Mouse (Mus musculus) forebrain, embryonic 11.5 days (tissue): ENCODE data around the gene Rbm15. TPM values are rescaled to one million over a fixed set of nuclear protein-coding genes. Genes with fewer than 3 reads are reported as not detected.
"Not testable (repeated sequence)": the region's sequence is repeated elsewhere in the genome, so short reads cannot be mapped to it uniquely, and the experiment has no call there.

Source experiments
- ATAC-seq: fragments of 200-750 bp; cut with Nextera tagmentation; replicated peaks from 2 replicates; pipeline ENCODE4 v1.8.0; 2017; ENCODE audit warnings: moderate TSS enrichment; ENCODE audit not compliant: low FRiP score
- DNase-seq: peaks from one replicate; pipeline ENCODE4 v3.0.0-alpha.2; 2017; ENCODE audit warnings: low spot score
- H3K27ac ChIP-seq: fragments of 300-500 bp; sonication (generic); 2 replicates; pipeline ENCODE4 v1.5.1; 2014; ENCODE audit warnings: low read depth, low read length
- H3K27me3 ChIP-seq: fragments of 300-500 bp; sonication (generic); 2 replicates; pipeline ENCODE4 v1.6.1; 2014; ENCODE audit warnings: mild to moderate bottlenecking, low read length, mixed read lengths; ENCODE audit not compliant: control insufficient read depth, insufficient read depth
- H3K36me3 ChIP-seq: fragments of 300-500 bp; sonication (generic); 2 replicates; pipeline ENCODE4 v1.6.1; 2014; ENCODE audit warnings: mild to moderate bottlenecking, low read length, moderate library complexity, mixed read lengths; ENCODE audit not compliant: control insufficient read depth, insufficient read depth
- H3K4me1 ChIP-seq: fragments of 300-500 bp; sonication (generic); replicated peaks from 2 replicates; pipeline ENCODE4 v1.6.1; 2014; ENCODE audit warnings: low read length, mixed read lengths; ENCODE audit not compliant: control insufficient read depth, insufficient read depth
- H3K4me2 ChIP-seq: fragments of 300-500 bp; sonication (generic); 2 replicates; pipeline ENCODE4 v1.6.1; 2014; ENCODE audit warnings: low read depth, mild to moderate bottlenecking, low read length, moderate library complexity, mixed read lengths; ENCODE audit not compliant: severe bottlenecking
- H3K4me3 ChIP-seq: fragments of 300-500 bp; sonication (generic); 2 replicates; pipeline ENCODE4 v1.5.1; 2014; ENCODE audit warnings: low read depth, low read length
- H3K9ac ChIP-seq: fragments of 300-500 bp; sonication (generic); 2 replicates; pipeline ENCODE4 v1.6.1; 2014; ENCODE audit warnings: low read length
- H3K9me3 ChIP-seq: fragments of 300-500 bp; sonication (generic); 2 replicates; pipeline ENCODE4 v1.6.1; 2016; ENCODE audit warnings: low read length, mixed read lengths; ENCODE audit not compliant: control insufficient read depth
- WGBS: fragments of 180-500 bp; shearing (Covaris S2); extraction: QIAGEN DNeasy Blood & Tissue Kit; methylation state at CpG from one replicate; pipeline ENCODE4 v1.1.7; 2014; 5-methylcytosine and 5-hydroxymethylcytosine counted together
- polyA plus RNA-seq: library from polyadenylated mRNA; unstranded; fragments of >200 nt; fragmentation: Nextera tagmentation; extraction: Ambion mirVana; gene quantifications from 2 replicates; pipeline ENCODE4 v1.2.1, GENCODE M21; 2014

Rbm15 gene
- polyA plus RNA-seq, 1 experiment from 2014 or later: 22.6 TPM

DNA sequence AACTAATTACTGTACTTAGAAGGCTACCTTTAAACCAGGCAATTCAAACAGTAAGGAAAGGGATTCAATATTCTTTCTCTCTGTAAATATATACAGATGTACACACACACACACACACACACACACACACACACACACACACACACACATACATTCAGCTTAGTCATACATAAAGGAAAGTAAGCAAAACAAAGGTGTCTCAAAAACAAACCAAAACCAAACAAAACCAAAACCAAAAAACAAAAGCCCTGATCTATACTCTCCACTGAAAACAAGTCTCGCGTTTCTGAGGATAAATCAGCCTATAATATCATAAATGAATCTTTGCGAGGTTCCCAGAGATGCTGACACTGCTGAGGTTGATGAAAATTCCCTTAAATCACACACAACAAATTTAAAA is 16.1 kb downstream of the Rbm15 start:
- Histone ChIP-seq H3K9me3 (no peaks in the 10 kb centered on the region), H3K27ac (no peak overlapping the region), H3K4me2 (no peak overlapping the region), H3K9ac (no peak overlapping the region), H3K4me1 (no peaks in the 10 kb centered on the region), H3K4me3 (no peak overlapping the region), H3K27me3 (no peaks in the 10 kb centered on the region), H3K36me3 (no peaks in the 10 kb centered on the region; the same call in 1 of the 2 replicates)
- DNase-seq (no peak), ATAC-seq (no peak)
- 93% methylated on average over 3 of the region's 3 CpGs for WGBS

DNA sequence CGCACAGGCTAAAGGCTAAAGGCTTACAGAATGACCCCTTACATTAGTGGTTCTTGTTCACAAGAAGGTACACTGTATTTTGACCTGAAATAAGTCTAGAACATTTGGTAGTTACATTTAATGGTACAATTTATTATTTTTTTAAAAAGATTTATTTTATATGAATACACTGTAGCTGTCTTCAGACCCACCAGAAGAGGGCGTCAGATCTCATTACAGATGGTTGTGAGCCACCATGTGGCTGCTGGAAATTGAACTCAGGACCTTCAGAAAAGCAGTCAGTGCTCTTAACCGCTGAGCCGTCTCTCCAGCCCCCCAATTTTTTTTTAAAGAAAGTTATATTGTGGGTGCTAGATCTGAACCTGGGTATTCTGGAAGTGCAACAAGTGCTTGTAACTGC is 36.6 kb downstream of the Rbm15 start:
- not testable (repeated sequence) for DNase-seq, H3K9ac ChIP-seq, H3K27ac ChIP-seq, H3K27me3 ChIP-seq, H3K4me1 ChIP-seq, H3K9me3 ChIP-seq, H3K4me2 ChIP-seq, H3K4me3 ChIP-seq, H3K36me3 ChIP-seq, ATAC-seq
- WGBS: 66% methylated on average over 4 of the region's 4 CpGs

DNA sequence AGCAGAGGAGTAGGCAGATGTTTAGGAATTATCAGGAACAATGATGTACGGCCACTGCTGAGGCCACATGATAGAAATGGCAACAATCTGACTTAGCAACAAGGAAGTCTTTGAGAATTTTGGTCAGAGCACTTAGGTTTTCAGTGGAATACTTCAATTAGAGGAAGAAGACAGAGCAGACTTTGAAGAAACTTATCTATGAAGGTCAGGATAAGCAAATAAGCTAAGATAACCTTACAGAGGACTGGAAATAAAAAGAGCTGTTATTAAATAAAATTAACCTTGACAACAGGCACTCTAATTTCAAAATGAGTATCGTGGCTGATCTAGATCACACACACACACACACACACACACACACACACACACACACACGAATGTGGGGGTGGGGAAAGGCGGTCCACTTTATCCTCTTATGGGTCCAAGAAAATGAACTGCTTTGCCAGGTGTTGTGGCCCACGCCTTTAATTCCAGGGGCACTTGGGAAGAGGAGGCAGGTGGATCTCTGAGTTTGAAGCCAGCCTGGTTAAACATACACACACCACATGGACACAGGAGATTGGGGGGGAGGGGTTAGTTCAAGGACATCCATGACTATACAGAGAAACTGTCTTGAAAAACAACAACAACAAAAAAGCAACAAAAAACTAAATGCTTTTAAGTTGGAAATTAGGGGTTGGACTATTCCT is 37.7 kb downstream of the Rbm15 start:
- Histone ChIP-seq H3K36me3 (no peaks in the 10 kb centered on the region), H3K9me3 (no peaks in the 10 kb centered on the region), H3K4me1 (no peaks in the 10 kb centered on the region), H3K27me3 (no peaks in the 10 kb centered on the region), H3K4me3 (no peak overlapping the region), H3K4me2 (no peak overlapping the region), H3K27ac (no peak overlapping the region), H3K9ac (no peak overlapping the region)
- 93% methylated on average over 5 of the region's 5 CpGs for WGBS
- ATAC-seq (no peak), DNase-seq (no peak)

DNA sequence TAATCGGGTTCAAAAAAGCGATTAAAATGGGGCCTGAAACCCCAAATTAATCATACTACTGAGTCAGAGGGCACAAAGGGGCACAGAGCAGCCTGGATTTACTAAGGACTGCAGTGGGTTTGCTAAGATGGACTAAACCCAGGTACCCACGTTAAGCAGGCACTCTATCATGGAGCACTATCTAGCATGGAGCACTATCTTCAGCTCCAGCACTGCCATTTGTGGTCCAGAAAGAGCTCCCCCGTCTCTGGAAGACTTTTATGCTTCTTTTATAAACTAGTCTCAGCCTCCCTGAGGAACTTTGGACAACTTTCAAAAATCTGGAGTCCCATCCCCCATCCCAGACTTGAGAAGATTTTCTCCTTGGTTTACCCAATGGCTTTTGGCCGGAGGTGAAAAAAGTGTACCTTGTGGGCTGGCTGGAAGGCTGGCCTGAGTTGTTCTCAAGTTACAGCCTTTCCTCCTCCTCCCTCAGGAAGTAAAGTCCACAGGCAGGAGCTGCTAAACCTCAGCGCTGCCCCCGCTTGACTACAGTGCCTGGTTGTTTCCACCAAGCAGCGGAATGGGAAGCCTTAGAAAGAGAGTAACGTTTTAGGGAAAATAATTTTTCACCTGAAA is 42.6 kb downstream of the Rbm15 start, which contains the start of gene Slc16a4:
Slc16a4 (plus strand) TSS at position 467 of the 618 bp plus-strand sequence.
- H3K27ac ChIP-seq: no peak within 1 kb of the TSS
- no peaks in the 10 kb centered on the region for H3K27me3 ChIP-seq
- no peaks in the 10 kb centered on the region for H3K36me3 ChIP-seq
- no peaks in the 10 kb centered on the region for H3K4me1 ChIP-seq
- H3K4me3 ChIP-seq: no peak within 1 kb of the TSS
- H3K9ac ChIP-seq: no peak within 1 kb of the TSS
- H3K9me3 ChIP-seq: no peaks in the 10 kb centered on the region
- ATAC-seq (no peak), DNase-seq (no peak)
- 29% methylated on average over 9 of the region's 9 CpGs for WGBS
- H3K4me2 ChIP-seq: no peak within 1 kb of the TSS

DNA sequence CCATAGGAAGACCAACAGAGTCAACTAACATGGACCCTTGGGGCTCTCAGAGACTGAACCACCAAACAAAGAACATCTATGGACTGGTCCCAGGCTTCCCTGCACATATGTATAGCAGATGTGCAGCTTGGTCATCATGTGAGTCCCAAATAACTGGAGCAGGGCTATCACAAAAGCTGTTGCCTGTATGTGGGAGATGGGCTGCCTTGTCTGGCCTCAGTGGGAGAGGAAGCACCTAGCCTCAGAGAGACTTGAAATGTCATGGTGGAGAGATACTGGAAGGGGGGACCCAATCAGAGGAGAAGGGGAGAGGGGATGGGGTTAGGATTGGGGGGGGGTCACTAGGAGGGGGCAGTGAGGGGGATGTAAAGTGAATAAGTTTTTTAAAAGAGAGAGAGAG is 46.1 kb downstream of the Rbm15 start:
- DNase-seq (no peak), ATAC-seq (no peak)
- Histone ChIP-seq H3K4me3 (no peak overlapping the region), H3K4me2 (no peak overlapping the region), H3K4me1 (no peaks in the 10 kb centered on the region), H3K36me3 (no peaks in the 10 kb centered on the region), H3K27ac (no peak overlapping the region), H3K27me3 (no peaks in the 10 kb centered on the region), H3K9me3 (no peaks in the 10 kb centered on the region), H3K9ac (no peak overlapping the region)

DNA sequence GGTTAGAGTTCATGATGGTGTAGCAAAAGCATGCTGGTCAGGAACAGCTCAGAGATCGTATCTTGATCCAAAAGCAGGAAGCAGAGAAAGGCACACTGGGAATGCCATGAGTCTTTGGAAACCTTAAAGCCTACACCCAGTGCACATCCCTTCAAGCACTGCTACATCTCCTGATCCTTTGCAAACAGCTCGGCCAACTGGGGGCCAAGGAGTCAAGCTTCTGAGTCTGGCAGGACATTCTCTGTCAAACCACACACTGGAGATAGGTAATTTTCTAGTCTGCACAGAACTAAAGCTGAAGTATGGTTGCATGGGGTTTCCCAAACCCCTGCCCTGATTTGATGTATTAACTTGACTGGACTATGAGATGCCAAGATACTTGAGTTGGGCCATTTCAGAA is 47.4 kb downstream of the Rbm15 start:
- no peak for DNase-seq
- H3K27ac ChIP-seq: no peak overlapping the region
- no peaks in the 10 kb centered on the region for H3K9me3 ChIP-seq
- H3K9ac ChIP-seq: no peak overlapping the region
- no peaks in the 10 kb centered on the region for H3K4me1 ChIP-seq
- H3K4me3 ChIP-seq: no peak overlapping the region
- H3K27me3 ChIP-seq: no peaks in the 10 kb centered on the region
- ATAC-seq: no peak
- 80% methylated on average over 2 of the region's 2 CpGs for WGBS
- no peaks in the 10 kb centered on the region for H3K36me3 ChIP-seq
- no peak overlapping the region for H3K4me2 ChIP-seq

DNA sequence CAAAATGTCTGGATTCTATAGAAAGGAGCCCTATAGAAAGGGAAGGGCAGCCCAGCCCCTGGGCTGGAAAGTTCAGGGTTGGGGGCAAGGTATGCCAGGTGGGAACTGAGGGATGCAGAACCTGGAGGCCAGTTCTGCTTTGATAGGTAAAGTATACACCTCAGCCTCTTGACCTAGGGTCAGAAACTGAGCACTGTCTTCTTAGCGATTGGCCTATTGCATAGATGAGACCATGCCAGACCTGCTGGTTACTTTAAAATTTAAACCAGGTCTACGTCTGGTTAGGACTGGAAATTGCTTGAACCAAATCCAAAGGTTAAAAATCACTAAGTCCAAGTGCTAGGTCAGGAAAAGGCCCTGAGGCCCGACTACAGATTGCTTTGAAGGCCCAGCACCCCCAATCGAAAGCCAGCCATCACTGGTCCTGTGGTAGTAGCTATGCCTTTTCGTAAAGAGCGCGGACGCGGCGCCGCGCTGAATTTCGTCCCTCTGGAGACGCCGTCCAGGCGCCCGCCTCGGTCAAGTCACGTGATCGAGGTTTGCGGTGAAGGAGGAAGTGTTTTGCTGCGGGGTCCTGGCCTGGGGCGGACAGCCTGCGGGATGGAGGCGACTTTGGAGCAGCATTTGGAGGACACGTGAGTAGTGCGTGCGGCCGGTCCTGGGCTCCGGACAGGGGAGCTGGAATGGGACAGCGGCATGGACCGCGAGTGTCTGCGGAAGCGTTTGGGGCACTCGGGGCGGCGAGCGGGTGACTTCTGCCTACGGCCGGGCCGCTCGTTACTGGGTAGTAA is 54.8 kb downstream of the Rbm15 start, which contains the start of gene Lamtor5:
Lamtor5 (plus strand) TSS at position 380 of the 791 bp plus-strand sequence.
- Histone ChIP-seq H3K4me2 (peak within 1 kb of the TSS; percentile 54), H3K27ac (no peak within 1 kb of the TSS), H3K27me3 (no peaks in the 10 kb centered on the region), H3K9me3 (no peaks in the 10 kb centered on the region), H3K4me3 (peak within 1 kb of the TSS; percentile 87), H3K36me3 (no peaks in the 10 kb centered on the region), H3K9ac (peak within 1 kb of the TSS; percentile 71), H3K4me1 (no peaks in the 10 kb centered on the region)
- WGBS: 4% methylated on average over 43 of the region's 43 CpGs
- peak; percentile 92 for ATAC-seq
- peak; percentile 93 for DNase-seq

DNA sequence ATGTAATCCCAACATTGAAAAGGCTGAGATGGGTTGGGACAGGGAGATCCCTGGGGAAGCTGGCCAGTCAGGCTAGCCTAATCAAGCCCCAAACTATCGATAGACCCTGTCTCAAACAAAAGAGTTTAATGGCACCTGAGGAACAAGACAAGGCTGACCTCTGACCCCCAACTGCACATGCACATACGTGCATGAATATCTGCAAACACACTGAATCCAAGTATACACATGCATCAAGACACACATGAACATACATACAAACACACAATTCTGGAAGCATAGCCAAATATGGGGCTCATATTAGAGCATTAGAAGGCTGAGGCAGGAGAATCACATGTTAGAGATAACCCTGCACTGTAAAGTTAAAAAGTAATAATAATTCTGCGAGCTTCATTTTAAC is 56.8 kb downstream of the Rbm15 start:
- H3K27me3 ChIP-seq: no peaks in the 10 kb centered on the region
- no peak overlapping the region for H3K4me3 ChIP-seq
- H3K36me3 ChIP-seq: no peaks in the 10 kb centered on the region
- DNase-seq: no peak
- 90% methylated on average over 3 of the region's 3 CpGs for WGBS
- no peaks in the 10 kb centered on the region for H3K9me3 ChIP-seq
- no peak for ATAC-seq
- no peak overlapping the region for H3K4me2 ChIP-seq
- H3K27ac ChIP-seq: no peak overlapping the region
- H3K4me1 ChIP-seq: no peaks in the 10 kb centered on the region
- H3K9ac ChIP-seq: no peak overlapping the region
